Mouse (Mus musculus): Measurements from ENCODE around the gene Ninl. TPM values are rescaled to one million over a fixed set of nuclear protein-coding genes. Genes with fewer than 3 reads are reported as not detected.

Gene Ninl
- polyA plus RNA-seq, 1 experiment from 2014 or later: 16.2 TPM

DNA sequence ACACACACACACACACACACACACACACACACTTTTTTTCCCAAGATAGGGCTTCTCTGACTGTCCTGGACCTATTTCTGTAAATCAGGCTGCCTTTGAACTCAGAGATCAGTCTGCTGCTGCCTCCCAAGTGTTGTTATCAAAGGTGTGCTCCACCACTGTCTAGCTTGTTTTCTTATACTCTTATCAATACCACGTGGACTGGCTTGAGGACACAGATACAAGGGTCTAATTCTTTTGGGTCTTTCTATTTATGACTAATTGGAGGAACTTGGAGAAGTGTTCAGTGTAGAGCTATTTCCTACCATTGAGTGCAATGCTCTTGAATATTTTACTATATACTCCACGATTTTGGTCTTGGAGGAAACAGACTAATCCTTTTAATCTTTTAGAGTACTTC is 151.8 kb downstream of the Ninl start:
- Histone ChIP-seq H3K4me1 (ENCODE audit: control insufficient read depth, insufficient read depth, low read length) (no peaks in the 10 kb centered on the region), H3K9ac (ENCODE audit: low read depth, low read length) (no peak overlapping the region), H3K9me3 (ENCODE audit: control insufficient read depth, low read length) (no peaks in the 10 kb centered on the region), H3K36me3 (ENCODE audit: control insufficient read depth, insufficient read depth, low read length) (no peaks in the 10 kb centered on the region), H3K27me3 (ENCODE audit: control insufficient read depth, insufficient read depth, low read length) (no peaks in the 10 kb centered on the region), H3K4me3 (ENCODE audit: low read length) (no peak overlapping the region), H3K27ac (ENCODE audit: low read depth, low read length) (no peak overlapping the region), H3K4me2 (replicated peaks; ENCODE audit: low read depth, low read length) (no peak overlapping the region)
- 87% methylated on average over 2 of the region's 2 CpGs for WGBS
- no peak for ATAC-seq (ENCODE audit: low FRiP score, low TSS enrichment)

DNA sequence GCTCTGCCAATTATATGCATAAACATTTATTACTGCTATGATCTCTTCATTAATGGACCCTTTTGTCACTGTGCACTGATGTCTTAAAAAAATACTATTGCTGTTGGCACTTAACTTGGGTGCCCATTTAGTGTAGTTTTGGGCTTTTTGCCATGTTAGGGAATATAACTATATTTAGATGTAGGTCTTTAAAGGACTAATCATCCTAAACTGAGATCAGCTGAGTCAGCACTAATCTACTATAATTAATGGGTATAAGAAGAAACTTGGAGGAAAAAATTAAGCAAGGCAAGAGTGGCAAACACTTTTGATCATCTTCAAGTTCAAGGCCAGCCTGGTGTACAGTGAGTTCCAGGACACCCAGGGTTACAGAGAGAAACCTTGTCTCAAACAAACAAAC is 152.9 kb downstream of the Ninl start:
- no peak for ATAC-seq (ENCODE audit: low FRiP score, low TSS enrichment)
- no peaks in the 10 kb centered on the region for H3K27me3 ChIP-seq (ENCODE audit: control insufficient read depth, insufficient read depth, low read length)
- no peak overlapping the region for H3K4me2 ChIP-seq (replicated peaks; ENCODE audit: low read depth, low read length)
- no peaks in the 10 kb centered on the region for H3K36me3 ChIP-seq (ENCODE audit: control insufficient read depth, insufficient read depth, low read length)
- no peak overlapping the region for H3K4me3 ChIP-seq (ENCODE audit: low read length)
- no peaks in the 10 kb centered on the region for H3K9me3 ChIP-seq (ENCODE audit: control insufficient read depth, low read length)
- no peak overlapping the region for H3K9ac ChIP-seq (ENCODE audit: low read depth, low read length)
- H3K4me1 ChIP-seq (ENCODE audit: control insufficient read depth, insufficient read depth, low read length): no peaks in the 10 kb centered on the region
- no peak overlapping the region for H3K27ac ChIP-seq (ENCODE audit: low read depth, low read length)

DNA sequence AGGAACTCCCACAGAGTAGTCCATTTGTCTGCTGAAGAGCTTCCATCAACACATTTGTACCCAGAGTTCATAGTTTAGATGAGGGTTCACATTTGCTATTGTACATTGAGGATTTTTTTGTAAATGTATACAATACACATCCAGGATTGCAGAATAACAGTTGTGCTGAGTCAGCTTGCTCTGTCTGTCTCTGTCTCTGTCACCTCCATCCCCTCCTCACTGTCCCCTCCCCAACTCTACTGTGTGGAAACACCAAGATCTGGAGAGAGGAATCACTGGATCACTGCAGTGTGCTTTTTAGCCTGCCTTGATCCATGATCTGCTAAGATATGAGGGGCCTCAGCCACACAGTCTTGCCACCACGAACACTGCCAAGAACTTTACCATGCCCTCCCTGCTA is 153.4 kb downstream of the Ninl start:
- H3K27me3 ChIP-seq (ENCODE audit: control insufficient read depth, insufficient read depth, low read length): no peaks in the 10 kb centered on the region
- H3K36me3 ChIP-seq (ENCODE audit: control insufficient read depth, insufficient read depth, low read length): no peaks in the 10 kb centered on the region
- no peaks in the 10 kb centered on the region for H3K4me1 ChIP-seq (ENCODE audit: control insufficient read depth, insufficient read depth, low read length)
- no peak for ATAC-seq (ENCODE audit: low FRiP score, low TSS enrichment)
- H3K4me3 ChIP-seq (ENCODE audit: low read length): no peak overlapping the region
- H3K9ac ChIP-seq (ENCODE audit: low read depth, low read length): no peak overlapping the region
- WGBS: 85% methylated on average over 1 of the region's 1 CpGs
- H3K4me2 ChIP-seq (replicated peaks; ENCODE audit: low read depth, low read length): no peak overlapping the region
- H3K9me3 ChIP-seq (ENCODE audit: control insufficient read depth, low read length): no peaks in the 10 kb centered on the region
- no peak overlapping the region for H3K27ac ChIP-seq (ENCODE audit: low read depth, low read length)

DNA sequence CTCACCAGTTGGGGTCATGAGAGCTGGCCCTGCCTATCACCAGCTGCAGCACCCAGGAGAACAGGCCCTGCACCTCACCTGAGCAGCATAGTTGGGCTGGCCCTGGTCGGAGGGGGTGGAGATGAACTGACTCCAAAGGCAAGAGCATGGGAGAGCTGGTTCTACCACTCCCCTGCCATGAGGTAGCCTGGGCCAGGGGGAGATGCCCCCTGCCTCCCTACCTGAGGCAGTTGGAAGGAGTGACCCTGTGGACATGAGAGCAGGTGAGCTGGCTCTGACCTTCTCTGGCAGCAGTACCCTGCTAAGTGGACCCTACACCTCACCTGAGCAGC is 154.4 kb downstream of the Ninl start:
- peak; percentile 39; the same call in 1 of the 2 replicates for ATAC-seq (ENCODE audit: low FRiP score, low TSS enrichment)
- H3K4me1 ChIP-seq (ENCODE audit: control insufficient read depth, insufficient read depth, low read length): no peaks in the 10 kb centered on the region
- no peak overlapping the region for H3K9ac ChIP-seq (ENCODE audit: low read depth, low read length)
- H3K4me2 ChIP-seq (replicated peaks; ENCODE audit: low read depth, low read length): no peak overlapping the region
- H3K27me3 ChIP-seq (ENCODE audit: control insufficient read depth, insufficient read depth, low read length): no peaks in the 10 kb centered on the region
- H3K36me3 ChIP-seq (ENCODE audit: control insufficient read depth, insufficient read depth, low read length): no peaks in the 10 kb centered on the region
- no peak overlapping the region for H3K27ac ChIP-seq (ENCODE audit: low read depth, low read length)
- 88% methylated on average over 1 of the region's 1 CpGs for WGBS
- H3K4me3 ChIP-seq (ENCODE audit: low read length): no peak overlapping the region
- no peaks in the 10 kb centered on the region for H3K9me3 ChIP-seq (ENCODE audit: control insufficient read depth, low read length)

Other genes starting within 250 kb of the Ninl start
- 46.7 and 72.0 TPM in 2 replicates for gene Abhd12, start 134.6 kb downstream of the Ninl start, polyA plus RNA-seq (2014; fragmentation: Nextera tagmentation; extraction: Ambion mirVana)
- 62.8 and 77.8 TPM in 2 replicates for gene Gins1, start 134.0 kb downstream of the Ninl start, polyA plus RNA-seq (2014; fragmentation: Nextera tagmentation; extraction: Ambion mirVana)
- 51.5 and 56.2 TPM in 2 replicates for gene Nanp, start within 50 bp of the Ninl start, polyA plus RNA-seq (2014; fragmentation: Nextera tagmentation; extraction: Ambion mirVana)
- gene Gm14151, start 53.0 kb upstream of the Ninl start, polyA plus RNA-seq (2014; fragmentation: Nextera tagmentation; extraction: Ambion mirVana): not detected in 2 replicates
- gene Gm14147, start 58.9 kb upstream of the Ninl start, polyA plus RNA-seq (2014; fragmentation: Nextera tagmentation; extraction: Ambion mirVana): not detected in 2 replicates